Mouse (Mus musculus): ENCODE data around the gene Gtf2h2. TPM values are rescaled to one million over a fixed set of nuclear protein-coding genes. Genes with fewer than 3 reads are reported as not detected.
A peak's percentile ranks its signal among the peaks of the same experiment; 100 is the strongest.
"Not testable (repeated sequence)": the region's sequence is repeated elsewhere in the genome, so short reads cannot be mapped to it uniquely, and the experiment has no call there.

Gene Gtf2h2
- polyA plus RNA-seq, 1 experiment from 2014 or later, result 94.4 TPM

DNA sequence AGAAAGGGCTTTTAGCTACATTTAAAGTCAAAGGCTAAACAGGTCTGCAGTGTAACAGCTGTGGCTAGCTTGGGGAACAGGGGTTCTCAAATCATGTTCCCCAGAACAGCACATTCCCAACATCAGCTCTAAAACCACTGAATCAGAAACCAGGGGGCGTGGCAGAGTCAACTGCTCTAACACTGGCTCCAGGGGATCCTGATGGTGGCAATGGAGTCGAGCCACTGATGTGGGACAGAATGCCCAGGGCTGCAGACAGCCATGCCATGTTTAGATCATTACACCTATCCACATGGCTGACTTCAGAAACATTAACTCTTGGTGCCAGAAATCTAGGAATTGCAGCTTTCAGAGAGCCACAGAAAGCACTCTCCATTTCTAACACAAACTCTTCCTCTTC is 26.8 kb upstream of the Gtf2h2 start:
- 0 out of 2 replicates have a peak, but pooled peaks have one; percentile 47 for ATAC-seq (ENCODE audit: low FRiP score, low TSS enrichment)
- WGBS, result 44% methylated on average over 2 of the region's 2 CpGs
- H3K4me1 ChIP-seq (ENCODE audit: control insufficient read depth, insufficient read depth, low read length), result 0 out of 2 replicates have a peak, but pooled peaks cover 4% of the 10 kb centered on the region

DNA sequence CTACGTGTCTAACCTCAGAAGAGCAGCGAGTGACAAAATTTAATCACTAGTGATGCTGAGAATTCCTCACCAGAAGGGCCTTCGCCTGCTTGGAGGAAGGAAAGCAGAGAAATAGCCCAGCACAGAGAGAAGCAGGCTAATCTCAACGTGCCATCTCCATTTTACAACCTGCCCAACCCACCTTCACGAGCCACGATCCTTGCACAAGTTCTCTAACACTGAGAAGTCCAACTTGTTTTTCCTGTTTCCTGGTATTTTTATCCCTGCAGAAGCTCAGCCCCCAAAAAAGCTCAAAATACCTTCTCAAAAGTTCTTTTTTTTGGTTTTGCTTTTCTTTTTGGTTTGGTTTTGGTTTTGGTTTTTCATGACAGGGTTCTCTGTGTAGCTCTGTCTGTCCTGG is 25.8 kb upstream of the Gtf2h2 start:
- 53% methylated on average over 6 of the region's 6 CpGs for WGBS
- Histone ChIP-seq H3K27me3 (ENCODE audit: control insufficient read depth, insufficient read depth, low read length) (no peaks in the 10 kb centered on the region), H3K4me2 (replicated peaks; ENCODE audit: low read depth, low read length) (no peak overlapping the region), H3K4me3 (ENCODE audit: low read length) (no peak overlapping the region), H3K9ac (ENCODE audit: low read depth, low read length) (no peak overlapping the region), H3K4me1 (ENCODE audit: control insufficient read depth, insufficient read depth, low read length) (0 out of 2 replicates have a peak, but pooled peaks cover 4% of the 10 kb centered on the region), H3K36me3 (ENCODE audit: control insufficient read depth, insufficient read depth, low read length) (no peaks in the 10 kb centered on the region), H3K27ac (ENCODE audit: low read depth, low read length) (no peak overlapping the region; the same call in 1 of the 2 replicates), H3K9me3 (ENCODE audit: control insufficient read depth, low read length) (no peaks in the 10 kb centered on the region)
- ATAC-seq (ENCODE audit: low FRiP score, low TSS enrichment), result no peak

More for the DNA sequence above, 26.8 kb upstream of the Gtf2h2 start:
- H3K9me3 ChIP-seq (ENCODE audit: control insufficient read depth, low read length), result no peaks in the 10 kb centered on the region
- no peaks in the 10 kb centered on the region for H3K27me3 ChIP-seq (ENCODE audit: control insufficient read depth, insufficient read depth, low read length)
- no peak overlapping the region for H3K4me3 ChIP-seq (ENCODE audit: low read length)
- H3K36me3 ChIP-seq (ENCODE audit: control insufficient read depth, insufficient read depth, low read length), result no peaks in the 10 kb centered on the region; the same call in 1 of the 2 replicates
- H3K4me2 ChIP-seq (replicated peaks; ENCODE audit: low read depth, low read length), result 0 out of 2 replicates have a peak overlapping the region, but pooled peaks have one; percentile 10
- H3K27ac ChIP-seq (ENCODE audit: low read depth, low read length), result peak overlapping the region; percentile 71; the same call in 1 of the 2 replicates
- no peak overlapping the region for H3K9ac ChIP-seq (ENCODE audit: low read depth, low read length)

DNA sequence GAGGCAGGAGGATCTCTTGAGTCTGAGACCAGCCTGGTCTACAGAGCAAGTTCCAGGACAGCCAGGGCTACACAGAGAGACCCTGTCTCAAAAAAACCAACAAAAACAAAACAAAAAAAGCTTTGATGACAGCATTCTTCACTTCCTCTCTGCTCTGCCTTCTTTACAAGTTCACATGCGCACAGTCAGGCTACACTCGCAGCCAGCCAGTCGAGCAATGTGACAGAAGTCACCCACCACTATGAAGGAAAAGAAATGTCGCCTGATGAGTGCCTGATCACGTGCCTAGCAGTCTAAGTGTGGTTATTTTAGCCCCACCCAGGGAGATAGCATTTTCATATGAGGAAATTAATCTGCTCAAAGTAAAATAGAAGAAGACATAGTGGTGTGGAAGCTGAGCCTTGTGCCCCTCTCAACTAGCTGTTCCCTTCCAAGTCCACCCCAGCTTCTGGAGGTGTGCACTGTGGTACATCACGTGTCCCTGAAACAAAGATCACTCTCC is 25.3 kb upstream of the Gtf2h2 start:
- no peak overlapping the region for H3K4me3 ChIP-seq (ENCODE audit: low read length)
- 82% methylated on average over 6 of the region's 6 CpGs for whole genome bisulfite sequencing
- no peak overlapping the region for H3K9ac ChIP-seq (ENCODE audit: low read depth, low read length)
- no peak overlapping the region; the same call in 1 of the 2 replicates for H3K27ac ChIP-seq (ENCODE audit: low read depth, low read length)
- H3K9me3 ChIP-seq (ENCODE audit: control insufficient read depth, low read length), result no peaks in the 10 kb centered on the region
- 0 out of 2 replicates have a peak, but pooled peaks cover 4% of the 10 kb centered on the region for H3K4me1 ChIP-seq (ENCODE audit: control insufficient read depth, insufficient read depth, low read length)
- no peak for ATAC-seq (ENCODE audit: low FRiP score, low TSS enrichment)
- no peak overlapping the region for H3K4me2 ChIP-seq (replicated peaks; ENCODE audit: low read depth, low read length)
- H3K27me3 ChIP-seq (ENCODE audit: control insufficient read depth, insufficient read depth, low read length), result no peaks in the 10 kb centered on the region
- H3K36me3 ChIP-seq (ENCODE audit: control insufficient read depth, insufficient read depth, low read length), result no peaks in the 10 kb centered on the region

DNA sequence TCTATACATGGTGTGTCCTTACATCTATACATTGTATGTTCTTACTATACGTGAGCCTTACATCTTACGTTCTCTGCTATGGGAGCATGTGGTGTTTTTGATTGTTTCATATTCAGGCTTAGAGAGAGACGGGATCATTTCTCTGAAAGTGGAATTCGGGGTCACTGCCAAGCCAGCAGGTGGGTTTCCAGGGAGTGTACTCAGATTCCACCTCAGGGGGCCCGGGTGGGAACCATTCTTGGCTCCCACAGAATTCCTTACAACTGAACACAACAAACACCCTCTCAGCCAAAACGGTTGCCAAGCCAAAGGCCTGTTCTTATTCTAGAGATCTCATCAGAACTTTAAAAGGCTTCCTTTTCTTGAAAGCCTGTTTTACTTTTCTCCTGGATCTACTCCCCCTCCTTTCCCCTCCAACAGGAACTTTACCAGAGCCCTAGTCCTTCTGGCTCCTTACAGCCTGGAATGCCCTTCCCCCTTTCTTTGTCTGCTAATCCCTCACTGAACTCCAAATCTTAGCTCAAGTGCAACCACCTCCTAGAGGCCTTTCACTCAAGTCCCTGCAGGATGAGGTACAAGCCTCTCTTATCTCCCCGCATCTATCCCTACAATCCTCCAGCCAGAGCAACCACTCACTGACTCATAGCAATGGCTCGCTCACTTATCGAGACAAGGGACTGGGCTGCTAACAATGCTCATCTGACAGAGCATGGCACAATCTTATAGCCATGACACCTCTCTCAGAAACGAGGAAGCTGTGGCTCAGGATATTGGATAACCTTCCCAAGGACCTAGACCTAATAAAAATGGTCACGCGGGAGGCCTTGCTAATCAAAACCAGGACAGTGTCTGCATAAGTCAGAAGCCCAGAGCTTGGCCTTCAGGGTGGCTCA is 24.1 kb upstream of the Gtf2h2 start:
- Histone ChIP-seq H3K27ac (ENCODE audit: low read depth, low read length) (peak overlapping the region; percentile 59; the same call in 1 of the 2 replicates), H3K36me3 (ENCODE audit: control insufficient read depth, insufficient read depth, low read length) (no peaks in the 10 kb centered on the region), H3K4me2 (replicated peaks; ENCODE audit: low read depth, low read length) (no peak overlapping the region), H3K9me3 (ENCODE audit: control insufficient read depth, low read length) (no peaks in the 10 kb centered on the region), H3K4me1 (ENCODE audit: control insufficient read depth, insufficient read depth, low read length) (0 out of 2 replicates have a peak, but pooled peaks cover 4% of the 10 kb centered on the region), H3K27me3 (ENCODE audit: control insufficient read depth, insufficient read depth, low read length) (no peaks in the 10 kb centered on the region), H3K4me3 (ENCODE audit: low read length) (no peak overlapping the region), H3K9ac (ENCODE audit: low read depth, low read length) (no peak overlapping the region)
- peak; percentile 35; the same call in 1 of the 2 replicates for ATAC-seq (ENCODE audit: low FRiP score, low TSS enrichment)
- WGBS, result 55% methylated on average over 12 of the region's 12 CpGs

DNA sequence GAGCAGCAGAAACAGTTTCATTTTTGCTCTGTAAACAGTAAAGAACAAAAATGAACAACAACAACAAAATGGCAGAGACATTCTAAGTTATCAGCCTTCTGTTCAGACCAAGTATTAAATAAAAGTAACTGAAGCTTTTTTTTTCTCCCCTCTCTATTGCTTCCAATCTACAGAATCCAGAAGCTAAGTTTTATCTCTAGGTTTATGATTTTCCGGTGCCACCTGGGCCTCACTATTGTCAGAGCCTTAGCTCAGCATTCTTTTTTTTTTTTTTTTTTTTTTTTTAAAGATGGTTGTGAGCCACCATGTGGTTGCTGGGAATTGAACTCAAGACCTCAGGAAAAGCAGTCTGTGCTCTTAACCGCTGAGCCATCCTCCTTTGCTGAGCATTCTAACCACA is 20.4 kb upstream of the Gtf2h2 start:
- Histone ChIP-seq H3K27me3 (ENCODE audit: control insufficient read depth, insufficient read depth, low read length) (no peaks in the 10 kb centered on the region), H3K4me1 (ENCODE audit: control insufficient read depth, insufficient read depth, low read length) (no peaks in the 10 kb centered on the region), H3K9me3 (ENCODE audit: control insufficient read depth, low read length) (no peaks in the 10 kb centered on the region), H3K4me3 (ENCODE audit: low read length) (no peak overlapping the region), H3K4me2 (replicated peaks; ENCODE audit: low read depth, low read length) (no peak overlapping the region), H3K9ac (ENCODE audit: low read depth, low read length) (no peak overlapping the region), H3K27ac (ENCODE audit: low read depth, low read length) (no peak overlapping the region), H3K36me3 (ENCODE audit: control insufficient read depth, insufficient read depth, low read length) (no peaks in the 10 kb centered on the region)
- 98% methylated on average over 2 of the region's 2 CpGs for WGBS
- ATAC-seq (ENCODE audit: low FRiP score, low TSS enrichment), result no peak

DNA sequence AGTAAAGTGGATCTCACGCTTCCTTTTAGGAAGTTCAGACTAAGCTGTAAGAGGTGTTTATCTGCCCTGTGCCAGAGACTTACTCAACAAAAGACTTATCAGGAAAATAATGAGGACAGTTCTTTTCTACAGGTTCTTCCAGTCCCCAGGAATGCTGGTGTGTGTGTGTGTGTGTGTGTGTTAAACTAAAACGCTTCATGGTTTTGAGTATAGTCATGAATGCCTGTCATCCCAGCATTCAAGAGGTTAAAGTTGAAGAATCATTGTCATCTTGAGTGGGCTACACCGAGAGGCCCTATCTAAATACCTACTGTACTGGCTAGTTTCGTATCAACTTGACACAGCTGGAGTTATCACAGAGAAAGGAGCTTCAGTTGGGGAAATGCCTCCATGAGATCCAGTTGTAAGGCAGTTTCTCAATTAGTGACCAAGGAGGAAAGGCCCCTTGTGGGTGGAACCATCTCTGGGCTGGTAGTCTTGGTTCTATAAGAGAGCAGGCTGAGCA is 19.5 kb upstream of the Gtf2h2 start:
- no peaks in the 10 kb centered on the region for H3K36me3 ChIP-seq (ENCODE audit: control insufficient read depth, insufficient read depth, low read length)
- 82% methylated on average over 4 of the region's 4 CpGs for WGBS
- no peak overlapping the region for H3K9ac ChIP-seq (ENCODE audit: low read depth, low read length)
- no peaks in the 10 kb centered on the region for H3K9me3 ChIP-seq (ENCODE audit: control insufficient read depth, low read length)
- no peak for ATAC-seq (ENCODE audit: low FRiP score, low TSS enrichment)
- H3K27me3 ChIP-seq (ENCODE audit: control insufficient read depth, insufficient read depth, low read length), result no peaks in the 10 kb centered on the region
- H3K4me3 ChIP-seq (ENCODE audit: low read length), result no peak overlapping the region
- H3K27ac ChIP-seq (ENCODE audit: low read depth, low read length), result no peak overlapping the region
- H3K4me2 ChIP-seq (replicated peaks; ENCODE audit: low read depth, low read length), result no peak overlapping the region
- H3K4me1 ChIP-seq (ENCODE audit: control insufficient read depth, insufficient read depth, low read length), result no peaks in the 10 kb centered on the region

DNA sequence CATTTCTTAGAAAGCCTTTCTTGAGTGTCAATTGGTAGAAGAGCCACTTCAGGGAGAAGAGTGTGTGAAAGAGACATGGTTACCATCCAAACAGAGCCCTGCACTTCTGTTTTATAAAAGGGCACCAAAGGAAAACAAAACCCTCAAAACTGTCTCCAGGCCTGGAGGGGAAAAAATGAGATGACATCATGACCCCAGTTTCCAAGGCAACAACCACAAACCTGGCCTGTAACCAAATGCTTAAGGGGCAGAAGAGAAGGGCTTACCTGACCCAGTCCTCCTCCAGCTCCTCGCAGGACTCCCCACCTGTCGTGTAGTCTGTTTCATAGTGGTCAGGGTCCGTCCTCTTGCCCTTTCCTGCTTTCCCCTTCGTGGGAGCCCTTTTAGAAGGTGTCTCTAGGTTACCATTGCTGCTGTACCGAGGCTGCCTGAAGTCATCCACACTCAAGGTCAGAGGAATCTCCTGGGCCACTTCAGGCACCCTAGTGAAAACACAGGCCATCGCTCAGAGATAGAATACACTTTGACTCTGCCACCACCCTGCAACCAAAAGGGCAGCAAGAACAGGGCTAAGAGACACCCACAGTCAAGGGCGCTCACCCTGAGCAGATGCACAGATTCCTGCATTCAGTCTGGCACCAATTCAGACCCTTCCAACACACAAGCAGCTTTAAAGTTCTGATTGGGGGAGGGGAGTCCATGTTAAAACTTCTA is 18.9 kb upstream of the Gtf2h2 start:
- Histone ChIP-seq H3K4me3 (ENCODE audit: low read length) (no peak overlapping the region), H3K27me3 (ENCODE audit: control insufficient read depth, insufficient read depth, low read length) (no peaks in the 10 kb centered on the region), H3K36me3 (ENCODE audit: control insufficient read depth, insufficient read depth, low read length) (no peaks in the 10 kb centered on the region), H3K27ac (ENCODE audit: low read depth, low read length) (no peak overlapping the region), H3K4me1 (ENCODE audit: control insufficient read depth, insufficient read depth, low read length) (no peaks in the 10 kb centered on the region), H3K9ac (ENCODE audit: low read depth, low read length) (no peak overlapping the region), H3K4me2 (replicated peaks; ENCODE audit: low read depth, low read length) (no peak overlapping the region), H3K9me3 (ENCODE audit: control insufficient read depth, low read length) (no peaks in the 10 kb centered on the region)
- 63% methylated on average over 7 of the region's 7 CpGs for WGBS
- no peak for ATAC-seq (ENCODE audit: low FRiP score, low TSS enrichment)

DNA sequence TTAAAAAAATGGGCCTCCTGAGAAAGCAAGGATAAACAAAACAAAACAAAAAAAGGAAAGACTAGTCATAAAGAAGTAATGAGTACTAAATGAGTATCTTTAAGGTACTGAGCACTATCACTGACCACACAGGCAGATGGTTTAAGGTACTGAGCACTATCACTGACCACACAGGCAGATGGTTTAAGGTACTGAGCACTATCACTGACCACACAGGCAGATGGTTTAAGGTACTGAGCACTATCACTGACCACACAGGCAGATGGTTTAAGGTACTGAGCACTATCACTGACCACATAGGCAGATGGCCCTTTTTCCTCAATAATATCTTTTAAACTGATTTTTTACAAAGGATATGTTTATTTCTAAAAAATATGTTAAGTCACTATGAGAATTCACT is 7.2 kb upstream of the Gtf2h2 start:
- not testable (repeated sequence) for H3K9ac ChIP-seq (ENCODE audit: low read depth, low read length); H3K27ac ChIP-seq (ENCODE audit: low read depth, low read length); H3K9me3 ChIP-seq (ENCODE audit: control insufficient read depth, low read length); H3K4me3 ChIP-seq (ENCODE audit: low read length); H3K36me3 ChIP-seq (ENCODE audit: control insufficient read depth, insufficient read depth, low read length); H3K4me1 ChIP-seq (ENCODE audit: control insufficient read depth, insufficient read depth, low read length); H3K4me2 ChIP-seq (replicated peaks; ENCODE audit: low read depth, low read length); H3K27me3 ChIP-seq (ENCODE audit: control insufficient read depth, insufficient read depth, low read length); ATAC-seq (ENCODE audit: low FRiP score, low TSS enrichment)
